22 mouse cellular contexts compared by ENCODE assay signal in the genomic region with DNA sequence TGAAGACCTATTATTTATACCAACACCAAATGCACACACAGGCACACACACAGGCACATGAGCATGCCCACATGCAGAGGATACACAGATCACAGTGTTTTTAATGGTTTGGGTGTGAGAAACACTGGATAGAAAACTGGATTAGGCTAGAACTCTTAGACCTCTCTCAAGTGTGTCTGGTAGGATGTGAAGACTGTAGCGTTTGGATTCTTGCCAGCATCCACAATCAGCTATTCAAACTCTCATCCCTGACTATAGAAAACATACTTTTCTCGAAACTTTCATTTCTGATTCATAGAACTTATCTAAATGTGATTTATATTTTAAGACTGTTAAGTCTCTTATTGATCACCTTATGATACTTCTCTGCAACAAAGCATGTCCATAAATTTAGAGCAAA. TPM values are rescaled to one million over a fixed set of nuclear protein-coding genes. Genes with fewer than 3 reads are reported as not detected.
"Had no signal": no experiment of that assay in that cellular context is flagged by ENCODE, and none has a peak within 500 bp of the region (broad histone marks: within the 10 kb centered on the region; RNA-seq: fewer than 3 reads in every experiment).

No protein-coding gene starts in this region.

- DNase-seq: kidney, adult 11 months; kidney, adult 8-10 months; kidney, postnatal 10 days; kidney, postnatal 36 days; layer of hippocampus, postnatal 36 days; left cerebral cortex, postnatal 4 days; liver, embryonic 13.5 days; lung, postnatal 14 days; retina, postnatal 1 day; right cerebral cortex, postnatal 25 days; spleen, adult 18-20 months; thymus, postnatal 25 days had no signal

- H3K27ac ChIP-seq: kidney, embryonic 15.5 days; limb, embryonic 13.5 days; liver, embryonic 13.5 days; lung, embryonic 15.5 days; macrophage; midbrain, embryonic 12.5 days; midbrain, embryonic 15.5 days; neural tube, embryonic 12.5 days; neural tube, embryonic 15.5 days; stomach, embryonic 15.5 days had no signal

- ATAC-seq: midbrain, embryonic 15.5 days had no signal

- H3K4me1 ChIP-seq: liver, embryonic 13.5 days; stomach, embryonic 15.5 days had no signal

- H3K4me3 ChIP-seq: kidney, embryonic 15.5 days; limb, embryonic 13.5 days; liver, embryonic 13.5 days; lung, embryonic 15.5 days; midbrain, embryonic 12.5 days; midbrain, embryonic 15.5 days; neural tube, embryonic 12.5 days; neural tube, embryonic 15.5 days; stomach, embryonic 15.5 days had no signal

- H3K9ac ChIP-seq: kidney, embryonic 15.5 days; limb, embryonic 13.5 days; liver, embryonic 13.5 days; lung, embryonic 15.5 days; midbrain, embryonic 12.5 days; midbrain, embryonic 15.5 days; neural tube, embryonic 12.5 days; neural tube, embryonic 15.5 days; stomach, embryonic 15.5 days had no signal

- H3K9me3 ChIP-seq: kidney, embryonic 15.5 days; limb, embryonic 13.5 days; liver, embryonic 13.5 days; lung, embryonic 15.5 days; midbrain, embryonic 12.5 days; midbrain, embryonic 15.5 days; neural tube, embryonic 12.5 days; neural tube, embryonic 15.5 days; stomach, embryonic 15.5 days had no signal

- H3K27me3 ChIP-seq: kidney, embryonic 15.5 days; limb, embryonic 13.5 days; liver, embryonic 13.5 days; lung, embryonic 15.5 days; midbrain, embryonic 12.5 days; midbrain, embryonic 15.5 days; neural tube, embryonic 12.5 days; neural tube, embryonic 15.5 days; stomach, embryonic 15.5 days had no signal

- H3K4me2 ChIP-seq: kidney, embryonic 15.5 days; limb, embryonic 13.5 days; liver, embryonic 13.5 days; lung, embryonic 15.5 days; midbrain, embryonic 12.5 days; midbrain, embryonic 15.5 days; neural tube, embryonic 12.5 days; neural tube, embryonic 15.5 days; stomach, embryonic 15.5 days had no signal

- H3K36me3 ChIP-seq: kidney, embryonic 15.5 days; limb, embryonic 13.5 days; liver, embryonic 13.5 days; lung, embryonic 15.5 days; midbrain, embryonic 12.5 days; midbrain, embryonic 15.5 days; neural tube, embryonic 12.5 days; neural tube, embryonic 15.5 days; stomach, embryonic 15.5 days had no signal

RNA-seq across cellular contexts. Expression of gene Fras1, which starts 34.5 kb away (rescaled TPM):
- total RNA-seq: megakaryocyte, adult 5-6 weeks had no signal
- polyA plus RNA-seq: macrophage had no signal
